ENCODE assay signal across 22 mouse cellular contexts in genomic region chr11:115289885-115290284, GRCm38 (mm10). TPM values are rescaled to one million over a fixed set of nuclear protein-coding genes. Genes with fewer than 3 reads are reported as not detected.
DNase-seq lines count a peak whose midpoint lies in the region; ATAC-seq and TF ChIP-seq lines count a peak whose summit lies in the region.
"Had no signal": no experiment of that assay in that cellular context is flagged by ENCODE, and none has a peak within 500 bp of the region (broad histone marks: within the 10 kb centered on the region; RNA-seq: fewer than 3 reads in every experiment).

No protein-coding gene starts in this region.

- no peak for ATAC-seq in kidney, embryonic 16.5 days (ENCODE audit: low FRiP score, low TSS enrichment)
- ATAC-seq in lung, postnatal 0 days, result no peak
- ATAC-seq: forebrain, embryonic 13.5 days; inflammation-experienced regulatory T-cells, adult 6 months; midbrain, embryonic 16.5 days had no signal

- 63% methylated on average over 8 of the region's 8 CpGs for WGBS in kidney, embryonic 16.5 days
- WGBS in lung, postnatal 0 days, result 61% methylated on average over 8 of the region's 8 CpGs

- no peak for TF ChIP-seq CTCF in gastrocnemius, adult 2 months (IDR thresholded peaks at IDR 0.05)
- TF ChIP-seq CTCF in lung, postnatal 0 days (IDR thresholded peaks at IDR 0.05), result no peak

- H3K27me3 ChIP-seq in kidney, embryonic 16.5 days (ENCODE audit: insufficient read depth, low read length), result no peaks in the 10 kb centered on the region
- no peaks in the 10 kb centered on the region for H3K27me3 ChIP-seq in lung, postnatal 0 days (replicated peaks; ENCODE audit: insufficient read depth, low read length)
- H3K27me3 ChIP-seq: embryonic facial prominence, embryonic 12.5 days; forebrain, embryonic 13.5 days; hindbrain, embryonic 12.5 days; neural tube, embryonic 15.5 days had no signal

- no peak overlapping the region for H3K4me3 ChIP-seq in gastrocnemius, adult 2 months
- H3K4me3 ChIP-seq in kidney, embryonic 16.5 days (ENCODE audit: low read length), result no peak overlapping the region
- no peak overlapping the region for H3K4me3 ChIP-seq in lung, postnatal 0 days (ENCODE audit: low read depth, low read length)
- H3K4me3 ChIP-seq: embryonic facial prominence, embryonic 12.5 days; erythroblast, embryonic 14.5 days; forebrain, embryonic 13.5 days; hindbrain, embryonic 12.5 days; limb, embryonic 13.5 days; neural tube, embryonic 15.5 days had no signal

- H3K36me3 ChIP-seq in kidney, embryonic 16.5 days (ENCODE audit: insufficient read depth, low read length), result no peaks in the 10 kb centered on the region
- H3K36me3 ChIP-seq in lung, postnatal 0 days (ENCODE audit: insufficient read depth, low read length), result no peaks in the 10 kb centered on the region
- H3K36me3 ChIP-seq: embryonic facial prominence, embryonic 12.5 days; hindbrain, embryonic 12.5 days; limb, embryonic 13.5 days; neural tube, embryonic 15.5 days had no signal

- H3K9me3 ChIP-seq in kidney, embryonic 16.5 days (ENCODE audit: low read length), result no peaks in the 10 kb centered on the region
- no peaks in the 10 kb centered on the region for H3K9me3 ChIP-seq in lung, postnatal 0 days (ENCODE audit: low read length)
- H3K9me3 ChIP-seq: embryonic facial prominence, embryonic 12.5 days; forebrain, embryonic 13.5 days; hindbrain, embryonic 12.5 days; limb, embryonic 13.5 days; neural tube, embryonic 15.5 days had no signal

- no peak overlapping the region for H3K4me2 ChIP-seq in kidney, embryonic 16.5 days (replicated peaks; ENCODE audit: low read depth, low read length)
- no peak overlapping the region for H3K4me2 ChIP-seq in lung, postnatal 0 days (replicated peaks; ENCODE audit: low read depth, low read length)
- H3K4me2 ChIP-seq: embryonic facial prominence, embryonic 12.5 days; forebrain, embryonic 13.5 days; hindbrain, embryonic 12.5 days; limb, embryonic 13.5 days; neural tube, embryonic 15.5 days had no signal

- H3K27ac ChIP-seq in gastrocnemius, adult 2 months, result peak overlapping the region; percentile 51; the same call in 1 of the 2 replicates
- no peak overlapping the region for H3K27ac ChIP-seq in kidney, embryonic 16.5 days (ENCODE audit: low read length)
- no peak overlapping the region for H3K27ac ChIP-seq in lung, postnatal 0 days (ENCODE audit: low read length)
- H3K27ac ChIP-seq: embryonic facial prominence, embryonic 12.5 days; forebrain, embryonic 13.5 days; hindbrain, embryonic 12.5 days; limb, embryonic 13.5 days; liver, embryonic 14.5 days; neural tube, embryonic 15.5 days had no signal

- TF ChIP-seq EP300 in lung, postnatal 0 days (IDR thresholded peaks at IDR 0.05), result no peak

- DNase-seq in gastrocnemius, adult 2 months, result no peak
- no peak for DNase-seq in gastrocnemius, postnatal 10 days
- peak; percentile 66 for DNase-seq in kidney, postnatal 10 days
- DNase-seq in lung, postnatal 0 days (ENCODE audit: low spot score), result peak; percentile 36
- no peak for DNase-seq in lung, postnatal 10 days
- DNase-seq in urinary bladder, adult 2 months (ENCODE audit: low spot score), result no peak
- DNase-seq: heart, postnatal 10 days; right cerebral cortex, postnatal 25 days had no signal

- H3K9ac ChIP-seq in kidney, embryonic 16.5 days (replicated peaks; ENCODE audit: low read length), result no peak overlapping the region
- H3K9ac ChIP-seq in lung, postnatal 0 days (replicated peaks; ENCODE audit: low read depth), result no peak overlapping the region
- H3K9ac ChIP-seq: embryonic facial prominence, embryonic 12.5 days; forebrain, embryonic 13.5 days; hindbrain, embryonic 12.5 days; limb, embryonic 13.5 days; liver, embryonic 14.5 days; neural tube, embryonic 15.5 days had no signal

- intact Hi-C loops in gastrocnemius, adult 2 months (cut with DNase I), result no loop called here

- H3K4me1 ChIP-seq in kidney, embryonic 16.5 days (ENCODE audit: insufficient read depth, low read length), result peaks cover 9% of the 10 kb centered on the region; the same call in 1 of the 2 replicates
- 0 out of 2 replicates have a peak, but pooled peaks cover 4% of the 10 kb centered on the region for H3K4me1 ChIP-seq in lung, postnatal 0 days (ENCODE audit: insufficient read depth, low read depth, low read length)
- H3K4me1 ChIP-seq: embryonic facial prominence, embryonic 12.5 days; hindbrain, embryonic 12.5 days; limb, embryonic 13.5 days had no signal

RNA-seq across cellular contexts. Expression of gene Fads6, which starts 7.6 kb away (rescaled TPM):
- 1 to 10 TPM; 2.4 to 5.4 TPM for total RNA-seq in gastrocnemius, adult 2 months (2021)
- total RNA-seq in gastrocnemius, postnatal 10 days (2021), result 1 to 10 TPM in 1 of 2 experiments, under 1 TPM in 1; 0.86 to 1.1 TPM
- polyA plus RNA-seq in kidney, embryonic 16.5 days (2015; fragmentation: Nextera tagmentation; extraction: Ambion mirVana), result 0.40 and 0.42 TPM in 2 replicates
- 0.17 and 0.24 TPM in 2 replicates for polyA plus RNA-seq in lung, postnatal 0 days (2015; fragmentation: Nextera tagmentation; extraction: Ambion mirVana)
- polyA plus RNA-seq in urinary bladder, adult 2 months (2012; rRNA removed), result 0.99 and 1.1 TPM in 2 replicates

RNA-seq across cellular contexts. Expression of gene Fdxr, which starts 13.0 kb away (rescaled TPM):
- 1 to 10 TPM; 2.9 to 4.4 TPM for total RNA-seq in gastrocnemius, adult 2 months (2021)
- total RNA-seq in gastrocnemius, postnatal 10 days (2021), result 1 to 10 TPM; 5.0 to 5.7 TPM
- polyA plus RNA-seq in kidney, embryonic 16.5 days (2015; fragmentation: Nextera tagmentation; extraction: Ambion mirVana), result 20.0 and 23.6 TPM in 2 replicates
- 6.9 and 7.9 TPM in 2 replicates for polyA plus RNA-seq in lung, postnatal 0 days (2015; fragmentation: Nextera tagmentation; extraction: Ambion mirVana)
- 10.9 and 11.6 TPM in 2 replicates for polyA plus RNA-seq in urinary bladder, adult 2 months (2012; rRNA removed)

RNA-seq across cellular contexts. Expression of gene Otop2, which starts 17.1 kb away (rescaled TPM):
- not detected for total RNA-seq in gastrocnemius, adult 2 months (2021)
- not detected for total RNA-seq in gastrocnemius, postnatal 10 days (2021)
- polyA plus RNA-seq in kidney, embryonic 16.5 days (2015; fragmentation: Nextera tagmentation; extraction: Ambion mirVana), result 0.64 TPM in 1 of 2 replicates, not detected in the other
- not detected in 2 replicates for polyA plus RNA-seq in lung, postnatal 0 days (2015; fragmentation: Nextera tagmentation; extraction: Ambion mirVana)
- polyA plus RNA-seq in urinary bladder, adult 2 months (2012; rRNA removed), result not detected in 2 replicates
- total RNA-seq: adrenal gland, adult 18-20 months; gastrocnemius, postnatal 25 days; heart, postnatal 10 days had no signal
- polyA plus RNA-seq: erythroblast, embryonic 14.5 days; forebrain, embryonic 13.5 days; hindbrain, embryonic 12.5 days; inflammation-experienced regulatory T-cells, adult 6 months; limb, embryonic 13.5 days; liver, embryonic 14.5 days; spleen, adult 2 months; stomach, embryonic 14.5 days had no signal

RNA-seq across cellular contexts. Expression of gene Grin2c, which starts 22.8 kb away (rescaled TPM):
- under 1 TPM in 1 of 2 experiments, not detected in 1; 0.06 TPM for total RNA-seq in gastrocnemius, adult 2 months (2021)
- under 1 TPM; 0.05 to 0.16 TPM for total RNA-seq in gastrocnemius, postnatal 10 days (2021)
- polyA plus RNA-seq in kidney, embryonic 16.5 days (2015; fragmentation: Nextera tagmentation; extraction: Ambion mirVana), result not detected in 2 replicates
- polyA plus RNA-seq in lung, postnatal 0 days (2015; fragmentation: Nextera tagmentation; extraction: Ambion mirVana), result 0.11 TPM in 2 replicates
- 0.74 and 1.0 TPM in 2 replicates for polyA plus RNA-seq in urinary bladder, adult 2 months (2012; rRNA removed)
- total RNA-seq: heart, postnatal 10 days had no signal
- polyA plus RNA-seq: forebrain, embryonic 13.5 days; inflammation-experienced regulatory T-cells, adult 6 months; stomach, embryonic 14.5 days had no signal

RNA-seq across cellular contexts. Expression of gene Ush1g, which starts 32.0 kb away (rescaled TPM):
- total RNA-seq in gastrocnemius, adult 2 months (2021), result under 1 TPM; 0.61 to 0.81 TPM
- total RNA-seq in gastrocnemius, postnatal 10 days (2021), result under 1 TPM; 0.09 to 0.16 TPM
- 0.05 TPM in 1 of 2 replicates, not detected in the other for polyA plus RNA-seq in kidney, embryonic 16.5 days (2015; fragmentation: Nextera tagmentation; extraction: Ambion mirVana)
- not detected in 2 replicates for polyA plus RNA-seq in lung, postnatal 0 days (2015; fragmentation: Nextera tagmentation; extraction: Ambion mirVana)
- not detected in 2 replicates for polyA plus RNA-seq in urinary bladder, adult 2 months (2012; rRNA removed)
- polyA plus RNA-seq: erythroblast, embryonic 14.5 days; forebrain, embryonic 13.5 days; hindbrain, embryonic 12.5 days; inflammation-experienced regulatory T-cells, adult 6 months; limb, embryonic 13.5 days; stomach, embryonic 14.5 days had no signal

Comparison
In these comparisons a context has a peak if more than half of its experiments do, and no peak if none do; other contexts are left out.
1. DNase-seq: peak in kidney, postnatal 10 days (single experiment) and lung, postnatal 0 days (single experiment); none in gastrocnemius, adult 2 months (single experiment), gastrocnemius, postnatal 10 days (single experiment), lung, postnatal 10 days (single experiment) and urinary bladder, adult 2 months (single experiment).